Mouse (Mus musculus) liver, embryonic 14.5 days (tissue): ENCODE results near the gene Limd2.

ENCODE experiments used
- CTCF ChIP-seq: IDR thresholded peaks from 2 replicates; pipeline ENCODE4 v1.5.1; 2016; ENCODE audit warnings: antibody characterized with exemption, low read depth, control low read depth
- EP300 ChIP-seq: IDR thresholded peaks from 2 replicates; pipeline ENCODE4 v1.6.1; 2016; ENCODE audit warnings: antibody characterized with exemption, low read depth

DNA sequence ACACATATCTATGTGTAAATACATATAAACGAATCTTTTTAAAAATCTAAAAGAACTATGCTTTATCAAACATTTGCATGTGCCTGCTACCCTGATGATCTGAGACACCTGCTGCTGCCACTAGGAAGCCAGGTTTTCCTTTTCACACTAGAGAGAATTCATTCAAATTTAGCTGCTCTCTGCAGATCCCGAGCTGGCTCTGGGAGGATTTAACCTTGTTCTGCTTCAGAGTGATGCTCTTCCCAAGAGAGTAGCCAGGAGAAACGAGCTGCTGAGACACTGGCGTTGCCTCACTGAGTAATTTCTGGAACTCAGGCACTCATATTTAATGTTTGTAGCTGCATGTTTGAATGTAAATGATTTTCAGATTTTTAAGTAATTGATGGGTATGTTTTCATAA lies 35.9 kb downstream of the Limd2 start:
- TF ChIP-seq CTCF (no peak), EP300 (no peak)
